Mouse (Mus musculus): ENCODE measurements around the gene Tmem245.

DNA sequence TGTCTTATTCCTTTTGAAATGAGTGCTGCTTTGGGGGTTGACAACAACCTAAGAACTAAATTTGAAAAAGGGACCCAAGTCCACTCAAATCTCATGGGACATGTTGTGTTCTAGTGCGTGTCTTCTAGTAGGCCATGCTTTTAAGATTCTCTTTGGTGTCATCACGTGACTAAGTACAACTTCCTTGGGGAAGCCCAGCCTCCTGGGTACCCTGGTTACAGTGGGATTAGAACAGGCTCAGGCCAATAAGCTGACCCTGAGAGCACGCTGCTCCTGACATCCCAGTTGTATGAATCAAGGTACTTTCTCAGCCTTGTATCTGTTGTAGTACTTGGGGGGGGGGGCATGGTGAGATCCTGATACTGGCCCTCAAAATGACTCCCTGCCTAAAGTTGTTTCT lies 4.5 kb upstream of the Tmem245 start:
- TF ChIP-seq EP300 (IDR thresholded peaks at IDR 0.05; ENCODE audit: low read depth) (no peak), CTCF (IDR thresholded peaks at IDR 0.05; ENCODE audit: low read depth) (no peak)
